Mouse (Mus musculus) erythroblast, embryonic 14.5 days (primary cell): Measurements from ENCODE around the gene Otop2.

Experiments
- GATA1 ChIP-seq: IDR thresholded peaks from 2 replicates; pipeline ENCODE4 v1.6.1; 2012; ENCODE audit warnings: low read length, inconsistent platforms, mixed read lengths
- TAL1 ChIP-seq: IDR thresholded peaks from 3 replicates; pipeline ENCODE4 v1.6.1; 2012; ENCODE audit warnings: low read length, inconsistent platforms, mixed read lengths

- TF ChIP-seq TAL1 (no peak), GATA1 (no peak)
These were observed 57.2 kb downstream of the Otop2 start for GRCm38 (mm10) chr11:115364136-115364535.
